22 mouse cellular contexts compared by ENCODE assay signal in the genomic region with DNA sequence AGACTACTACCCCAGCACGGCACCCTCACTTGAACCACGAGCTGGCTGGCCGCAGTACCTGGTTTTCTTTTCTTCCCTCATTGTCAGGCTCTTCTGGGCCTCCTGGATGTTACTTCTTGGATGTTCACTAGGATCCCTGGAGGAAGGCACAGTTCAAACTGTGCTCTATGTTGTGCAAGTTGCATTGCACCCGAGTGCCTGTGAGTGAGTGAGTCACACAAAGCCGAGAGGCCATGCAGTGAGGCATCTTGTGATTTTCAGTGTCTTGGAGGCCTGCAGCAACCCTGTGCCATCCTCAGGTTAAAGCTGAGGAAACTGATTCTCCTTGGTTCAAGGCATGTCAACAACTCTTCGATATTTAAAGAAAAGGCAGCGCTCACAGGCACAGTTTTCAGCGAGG. TPM values are rescaled to one million over a fixed set of nuclear protein-coding genes. Genes with fewer than 3 reads are reported as not detected.
A peak's percentile ranks its signal among the peaks of the same experiment; 100 is the strongest.
DNase-seq lines count a peak whose midpoint lies in the region; ATAC-seq and TF ChIP-seq lines count a peak whose summit lies in the region.
"Had no signal": no experiment of that assay in that cellular context is flagged by ENCODE, and none has a peak within 500 bp of the region (broad histone marks: within the 10 kb centered on the region; RNA-seq: fewer than 3 reads in every experiment).

No protein-coding gene starts in this region.

- 83% methylated on average over 8 of the region's 8 CpGs for WGBS in kidney, embryonic 15.5 days
- 94% methylated on average over 8 of the region's 8 CpGs for WGBS in limb, embryonic 10.5 days

- TF ChIP-seq CTCF in gastrocnemius, adult 2 months (IDR thresholded peaks at IDR 0.05): no peak
- TF ChIP-seq CTCF in Patski (IDR thresholded peaks at IDR 0.05): no peak

- H3K9ac ChIP-seq in kidney, embryonic 15.5 days: no peak overlapping the region
- H3K9ac ChIP-seq: embryonic facial prominence, embryonic 12.5 days; limb, embryonic 13.5 days; liver, embryonic 14.5 days; midbrain, embryonic 13.5 days had no signal

- peak overlapping the region; percentile 48 for H3K27ac ChIP-seq in gastrocnemius, adult 2 months
- H3K27ac ChIP-seq in kidney, embryonic 15.5 days: peak overlapping the region; percentile 73
- H3K27ac ChIP-seq in limb, embryonic 10.5 days: peak overlapping the region; percentile 71
- H3K27ac ChIP-seq: hindbrain, embryonic 10.5 days; kidney, postnatal 0 days; liver, embryonic 14.5 days; midbrain, embryonic 13.5 days had no signal

- H3K4me1 ChIP-seq in kidney, embryonic 15.5 days: peaks cover 23% of the 10 kb centered on the region
- peaks cover 23% of the 10 kb centered on the region for H3K4me1 ChIP-seq in limb, embryonic 10.5 days
- H3K4me1 ChIP-seq: midbrain, embryonic 13.5 days had no signal

- no peak overlapping the region for H3K4me3 ChIP-seq in gastrocnemius, adult 2 months
- no peak overlapping the region for H3K4me3 ChIP-seq in kidney, embryonic 15.5 days (replicated peaks)
- H3K4me3 ChIP-seq in limb, embryonic 10.5 days: no peak overlapping the region
- H3K4me3 ChIP-seq: embryonic facial prominence, embryonic 12.5 days; hindbrain, embryonic 10.5 days; limb, embryonic 13.5 days; midbrain, embryonic 13.5 days had no signal

- CTCF ChIA-PET in Patski (lab: Charles Lee): interaction anchor here (1.0 to 1.3 kb wide), 2 partner anchors 407 to 568 kb away, joined by 3 read pairs; no protein-coding TSS in a partner anchor

- no peak for ATAC-seq in kidney, embryonic 15.5 days (replicated peaks; ENCODE audit: low FRiP score)
- peak; percentile 47 for ATAC-seq in Patski
- ATAC-seq: CD4-positive, CD25-positive, alpha-beta regulatory T cell, adult 4 months; inflammation-experienced regulatory T-cells, adult 6 months; midbrain, embryonic 13.5 days had no signal

- no peak overlapping the region for H3K4me2 ChIP-seq in kidney, embryonic 15.5 days
- H3K4me2 ChIP-seq: embryonic facial prominence, embryonic 12.5 days; limb, embryonic 13.5 days; midbrain, embryonic 13.5 days had no signal

- intact Hi-C loops in gastrocnemius, adult 2 months (cut with DNase I): no loop called here

- in situ Hi-C loops in Patski (cut with MboI; ENCODE audit: low pct_unique_long_range_greater_than_20kb): no loop called here

- no peak for DNase-seq in gastrocnemius, adult 2 months
- DNase-seq in gastrocnemius, postnatal 10 days: no peak
- DNase-seq in kidney, adult 9 months: no peak
- DNase-seq in Patski (ENCODE audit: low read depth, low spot score): no peak
- no peak for DNase-seq in limb, embryonic 10.5 days (ENCODE audit: low spot score)
- no peak for DNase-seq in cerebellum, adult 8-10 months
- DNase-seq in thymus, postnatal 4 days: no peak
- DNase-seq: cerebellum, adult 11-12 months; cerebellum, postnatal 36 days; gastrocnemius, postnatal 36 days; retina, postnatal 1 day; right cerebral cortex, postnatal 4 days; thymus, postnatal 25 days had no signal

- POLR2A ChIA-PET in Patski (lab: Charles Lee): interaction anchor here (0.7 to 1.5 kb wide), 9 partner anchors 12 to 510 kb away, joined by 3 to 7 read pairs (median 3); no protein-coding TSS in a partner anchor

- no peaks in the 10 kb centered on the region for H3K27me3 ChIP-seq in kidney, embryonic 15.5 days
- no peaks in the 10 kb centered on the region for H3K27me3 ChIP-seq in Patski
- no peaks in the 10 kb centered on the region for H3K27me3 ChIP-seq in limb, embryonic 10.5 days (ENCODE audit: low read depth, poor library complexity, severe bottlenecking)
- H3K27me3 ChIP-seq: embryonic facial prominence, embryonic 12.5 days; limb, embryonic 13.5 days; midbrain, embryonic 13.5 days had no signal

- H3K9me3 ChIP-seq in kidney, embryonic 15.5 days (replicated peaks): no peaks in the 10 kb centered on the region
- H3K9me3 ChIP-seq in limb, embryonic 10.5 days (replicated peaks): no peaks in the 10 kb centered on the region
- H3K9me3 ChIP-seq: embryonic facial prominence, embryonic 12.5 days; hindbrain, embryonic 10.5 days; limb, embryonic 13.5 days; midbrain, embryonic 13.5 days had no signal

- H3K36me3 ChIP-seq in kidney, embryonic 15.5 days: no peaks in the 10 kb centered on the region
- H3K36me3 ChIP-seq in limb, embryonic 10.5 days: peaks cover 32% of the 10 kb centered on the region
- H3K36me3 ChIP-seq: limb, embryonic 13.5 days had no signal

RNA-seq across cellular contexts. Expression of gene Mrpl33, which starts 31.8 kb away (rescaled TPM):
- 100 to 1,000 TPM; 221 to 296 TPM for total RNA-seq in gastrocnemius, adult 2 months (2021)
- total RNA-seq in gastrocnemius, postnatal 10 days (2021): 100 to 1,000 TPM; 259 to 272 TPM
- polyA plus RNA-seq in kidney, embryonic 15.5 days (2015; fragmentation: Nextera tagmentation; extraction: Ambion mirVana): 272 and 284 TPM in 2 replicates
- polyA plus RNA-seq in Patski (2021): 243 TPM
- polyA plus RNA-seq in limb, embryonic 10.5 days (2016; fragmentation: Nextera tagmentation; extraction: Ambion mirVana): 254 and 274 TPM in 2 replicates
